Mouse (Mus musculus) intestine, postnatal 0 days (tissue): Measurements from ENCODE around the gene Hid1. TPM values are rescaled to one million over a fixed set of nuclear protein-coding genes. Genes with fewer than 3 reads are reported as not detected.
A peak's percentile ranks its signal among the peaks of the same experiment; 100 is the strongest.

ENCODE experiments used
- ATAC-seq: fragments of 200-750 bp; cut with Nextera tagmentation; 2 replicates; pipeline ENCODE4 v1.8.0; 2017; ENCODE audit warnings: mild to moderate bottlenecking, moderate TSS enrichment, moderate library complexity
- H3K27ac ChIP-seq: fragments of 300-500 bp; sonication (generic); 2 replicates; pipeline ENCODE4 v1.5.1; 2014; ENCODE audit warnings: mild to moderate bottlenecking, low read depth, low read length, moderate library complexity
- H3K27me3 ChIP-seq: fragments of 300-500 bp; sonication (generic); replicated peaks from 2 replicates; pipeline ENCODE4 v1.6.1; 2014; ENCODE audit warnings: low read length, mixed read lengths; ENCODE audit not compliant: control insufficient read depth, insufficient read depth
- H3K36me3 ChIP-seq: fragments of 300-500 bp; sonication (generic); 2 replicates; pipeline ENCODE4 v1.6.1; 2014; ENCODE audit warnings: mild to moderate bottlenecking, moderate library complexity; ENCODE audit not compliant: control insufficient read depth, insufficient read depth
- H3K4me1 ChIP-seq: fragments of 300-500 bp; sonication (generic); replicated peaks from 2 replicates; pipeline ENCODE4 v1.6.1; 2014; ENCODE audit warnings: antibody characterized with exemption, low read length, mixed read lengths; ENCODE audit not compliant: control insufficient read depth, insufficient read depth
- H3K4me2 ChIP-seq: fragments of 300-500 bp; sonication (generic); replicated peaks from 2 replicates; pipeline ENCODE4 v1.6.1; 2014; ENCODE audit warnings: low read depth, mild to moderate bottlenecking, moderate library complexity
- H3K4me3 ChIP-seq: fragments of 300-500 bp; sonication (generic); 2 replicates; pipeline ENCODE4 v1.5.1; 2014; ENCODE audit warnings: low read depth, low read length
- H3K9ac ChIP-seq: fragments of 300-500 bp; sonication (generic); 2 replicates; pipeline ENCODE4 v1.6.1; 2014; ENCODE audit warnings: mild to moderate bottlenecking, low read depth, low read length
- H3K9me3 ChIP-seq: fragments of 300-500 bp; sonication (generic); 2 replicates; pipeline ENCODE4 v1.6.1; 2016; ENCODE audit warnings: mixed run types; ENCODE audit not compliant: control insufficient read depth
- CTCF ChIP-seq: sonication (generic); IDR thresholded peaks from 2 replicates; pipeline ENCODE4 v1.5.1; 2016; ENCODE audit warnings: low read depth, mild to moderate bottlenecking, control low read depth, antibody characterized with exemption, moderate library complexity
- WGBS: fragments of 180-500 bp; shearing (Covaris S2); extraction: QIAGEN DNeasy Blood & Tissue Kit; methylation state at CpG from one replicate; pipeline ENCODE4 v1.1.7; 2014; 5-methylcytosine and 5-hydroxymethylcytosine counted together
- polyA plus RNA-seq: library from polyadenylated mRNA; unstranded; fragments of >200 nt; fragmentation: Nextera tagmentation; extraction: Ambion mirVana; gene quantifications from 2 replicates; pipeline ENCODE4 v1.2.1, GENCODE M21; 2015

The Hid1 gene
- polyA plus RNA-seq, 1 experiment from 2014 or later, result 10.8 TPM

- TF ChIP-seq CTCF, result no peak
- Histone ChIP-seq H3K9ac (no peak overlapping the region), H3K27me3 (0 out of 2 replicates have a peak, but pooled peaks cover 7% of the 10 kb centered on the region), H3K4me3 (no peak overlapping the region), H3K27ac (no peak overlapping the region), H3K36me3 (no peaks in the 10 kb centered on the region), H3K4me2 (no peak overlapping the region), H3K9me3 (no peaks in the 10 kb centered on the region), H3K4me1 (no peaks in the 10 kb centered on the region)
- ATAC-seq, result no peak
- WGBS, result 80% methylated on average over 5 of the region's 5 CpGs
Observed at GRCm38 (mm10) chr11:115384587-115384986, 17.0 kb upstream of the Hid1 start.

GRCm38 (mm10) chr11:115383701-115384474, 16.3 kb upstream of the Hid1 start:
- 0 out of 2 replicates have a peak, but pooled peaks cover 7% of the 10 kb centered on the region for H3K27me3 ChIP-seq
- H3K9me3 ChIP-seq, result no peaks in the 10 kb centered on the region
- no peak overlapping the region for H3K27ac ChIP-seq
- no peak overlapping the region for H3K9ac ChIP-seq
- ATAC-seq, result no peak
- H3K4me1 ChIP-seq, result no peaks in the 10 kb centered on the region
- H3K4me2 ChIP-seq, result peak overlapping the region; percentile 21; the same call in 1 of the 2 replicates
- no peak overlapping the region for H3K4me3 ChIP-seq
- H3K36me3 ChIP-seq, result no peaks in the 10 kb centered on the region
- TF ChIP-seq CTCF, result no peak
- 54% methylated on average over 16 of the region's 16 CpGs for WGBS

GRCm38 (mm10) chr11:115382891-115383290, 15.3 kb upstream of the Hid1 start:
- no peak overlapping the region for H3K27ac ChIP-seq
- H3K4me1 ChIP-seq, result no peaks in the 10 kb centered on the region
- no peak overlapping the region for H3K9ac ChIP-seq
- ATAC-seq, result no peak
- no peaks in the 10 kb centered on the region for H3K9me3 ChIP-seq
- no peak for TF ChIP-seq CTCF
- WGBS, result 24% methylated on average over 5 of the region's 5 CpGs
- H3K27me3 ChIP-seq, result 0 out of 2 replicates have a peak, but pooled peaks cover 7% of the 10 kb centered on the region
- peak overlapping the region; percentile 79 for H3K4me3 ChIP-seq
- peak overlapping the region; percentile 99 for H3K4me2 ChIP-seq
- H3K36me3 ChIP-seq, result no peaks in the 10 kb centered on the region

GRCm38 (mm10) chr11:115381743-115382539, 14.4 kb upstream of the Hid1 start, which contains the start of gene Cdr2l:
Gene Cdr2l, plus strand, starts transcription at chr11:115381916.
- Histone ChIP-seq H3K9me3 (no peaks in the 10 kb centered on the region), H3K4me2 (peak within 1 kb of the TSS; percentile 99), H3K4me1 (no peaks in the 10 kb centered on the region), H3K9ac (peak within 1 kb of the TSS; percentile 78), H3K4me3 (peak within 1 kb of the TSS; percentile 79), H3K36me3 (no peaks in the 10 kb centered on the region), H3K27me3 (0 out of 2 replicates have a peak, but pooled peaks cover 7% of the 10 kb centered on the region), H3K27ac (peak within 1 kb of the TSS; percentile 64)
- no peak for TF ChIP-seq CTCF
- under 1% methylated on average over 73 of the region's 76 CpGs for WGBS
- ATAC-seq, result peak; percentile 90

- Histone ChIP-seq H3K9ac (no peak overlapping the region), H3K4me3 (peak overlapping the region; percentile 79), H3K27me3 (0 out of 2 replicates have a peak, but pooled peaks cover 7% of the 10 kb centered on the region), H3K9me3 (no peaks in the 10 kb centered on the region), H3K36me3 (no peaks in the 10 kb centered on the region), H3K27ac (peak overlapping the region; percentile 64; the same call in 1 of the 2 replicates), H3K4me2 (peak overlapping the region; percentile 99), H3K4me1 (no peaks in the 10 kb centered on the region)
- 15% methylated on average over 9 of the region's 9 CpGs for WGBS
- ATAC-seq, result no peak
- no peak for TF ChIP-seq CTCF
Observed at GRCm38 (mm10) chr11:115381276-115381675, 13.7 kb upstream of the Hid1 start.

GRCm38 (mm10) chr11:115377854-115378253, 10.3 kb upstream of the Hid1 start:
- Histone ChIP-seq H3K4me2 (no peak overlapping the region), H3K36me3 (no peaks in the 10 kb centered on the region), H3K9me3 (no peaks in the 10 kb centered on the region), H3K9ac (no peak overlapping the region), H3K4me3 (no peak overlapping the region), H3K27ac (no peak overlapping the region), H3K4me1 (no peaks in the 10 kb centered on the region), H3K27me3 (peaks cover 12% of the 10 kb centered on the region)
- no peak for ATAC-seq
- WGBS, result 89% methylated on average over 7 of the region's 7 CpGs
- TF ChIP-seq CTCF, result 0 out of 2 replicates have a peak, but pooled peaks have one; percentile 21
